Mouse (Mus musculus) C2C12 (cell line): Measurements from ENCODE around the gene Jmjd6. TPM values are rescaled to one million over a fixed set of nuclear protein-coding genes. Genes with fewer than 3 reads are reported as not detected.

ENCODE experiments used
- H3K27me3 ChIP-seq: one replicate; pipeline ENCODE4 v1.6.1; 2011; ENCODE audit not compliant: control insufficient read depth, insufficient read depth, insufficient read length
- H3K36me3 ChIP-seq: one replicate; pipeline ENCODE4 v1.6.1; 2011; ENCODE audit not compliant: control insufficient read depth, insufficient read depth
- H3K4me3 ChIP-seq: one replicate; pipeline ENCODE4 v1.5.1; 2011; ENCODE audit warnings: mild to moderate bottlenecking, control low read depth; ENCODE audit not compliant: poor library complexity, insufficient read depth, severe bottlenecking
- H3K79me2 ChIP-seq: one replicate; pipeline ENCODE4 v1.6.1; 2011; ENCODE audit not compliant: control insufficient read depth, insufficient read depth
- H3K79me3 ChIP-seq: one replicate; pipeline ENCODE4 v1.6.1; 2011; ENCODE audit warnings: low read depth, control low read depth
- H3ac ChIP-seq: one replicate; pipeline ENCODE3; 2011; ENCODE audit warnings: low read depth; ENCODE audit not compliant: control insufficient read depth, insufficient read length
- CEBPB ChIP-seq: IDR thresholded peaks from one replicate; pipeline ENCODE4 v1.6.1; 2011; ENCODE audit warnings: low read depth, mild to moderate bottlenecking, control low read depth, moderate library complexity
- CTCF ChIP-seq: IDR thresholded peaks from one replicate; pipeline ENCODE4 v1.5.1; 2011; ENCODE audit not compliant: control insufficient read depth, insufficient read depth, insufficient read length
- FOSL1 ChIP-seq: IDR thresholded peaks from one replicate; pipeline ENCODE4 v1.8.0; 2011; ENCODE audit warnings: mild to moderate bottlenecking, low read length; ENCODE audit not compliant: poor library complexity, insufficient read depth, severe bottlenecking
- MAX ChIP-seq: IDR thresholded peaks from one replicate; pipeline ENCODE4 v1.6.1; 2011; ENCODE audit warnings: mild to moderate bottlenecking, control low read depth
- MYOD1 ChIP-seq: IDR thresholded peaks from one replicate; pipeline ENCODE4 v1.6.1; 2011; ENCODE audit warnings: low read depth; ENCODE audit not compliant: control insufficient read depth, insufficient read length
- MYOG ChIP-seq: IDR thresholded peaks from one replicate; pipeline ENCODE4 v1.6.1; 2011; ENCODE audit not compliant: control insufficient read depth, insufficient read length; ENCODE audit errors: extremely low read depth
- USF1 ChIP-seq: IDR thresholded peaks from one replicate; pipeline ENCODE4 v1.6.1; 2011; ENCODE audit warnings: low read depth, mild to moderate bottlenecking, control low read depth, moderate library complexity
- polyA plus RNA-seq: library from polyadenylated mRNA; unstranded; fragments of >200 nt; fragmentation: generic; extraction: Trizol; gene quantifications from one replicate; pipeline ENCODE4 v1.2.1, GENCODE M21; 2012; ENCODE audit warnings: missing spikeins

Gene Jmjd6
- polyA plus RNA-seq, 1 experiment: 74.4 TPM

GRCm38 (mm10) chr11:116869223-116869622, 26.0 kb upstream of the Jmjd6 start:
- no peaks in the 10 kb centered on the region for H3K27me3 ChIP-seq
- peaks cover 32% of the 10 kb centered on the region for H3K36me3 ChIP-seq
- no peaks in the 10 kb centered on the region for H3K79me3 ChIP-seq
- H3K4me3 ChIP-seq: no peak overlapping the region
- no peak for TF ChIP-seq USF1
- TF ChIP-seq FOSL1: no peak
- no peak for TF ChIP-seq MAX
- TF ChIP-seq CTCF: no peak
- no peak for TF ChIP-seq MYOD1
- TF ChIP-seq CEBPB: no peak
- no peak for TF ChIP-seq MYOG
- H3ac ChIP-seq: no peak overlapping the region
- H3K79me2 ChIP-seq: no peaks in the 10 kb centered on the region

- no peaks in the 10 kb centered on the region for H3K79me2 ChIP-seq
- H3K4me3 ChIP-seq: no peak overlapping the region
- TF ChIP-seq MAX (no peak), FOSL1 (no peak), CEBPB (no peak), USF1 (no peak), MYOG (no peak), CTCF (no peak), MYOD1 (no peak)
- H3K79me3 ChIP-seq: no peaks in the 10 kb centered on the region
- no peak overlapping the region for H3ac ChIP-seq
- H3K36me3 ChIP-seq: peaks cover 28% of the 10 kb centered on the region
- H3K27me3 ChIP-seq: no peaks in the 10 kb centered on the region
Measured at GRCm38 (mm10) chr11:116868129-116868528, 24.9 kb upstream of the Jmjd6 start.

GRCm38 (mm10) chr11:116865945-116866585, 22.8 kb upstream of the Jmjd6 start:
- H3K36me3 ChIP-seq: peaks cover 38% of the 10 kb centered on the region
- no peak overlapping the region for H3K4me3 ChIP-seq
- no peaks in the 10 kb centered on the region for H3K79me2 ChIP-seq
- H3ac ChIP-seq: no peak overlapping the region
- H3K27me3 ChIP-seq: no peaks in the 10 kb centered on the region
- TF ChIP-seq CEBPB (no peak), FOSL1 (no peak), USF1 (no peak), MYOD1 (no peak), MYOG (no peak), CTCF (no peak), MAX (no peak)
- no peaks in the 10 kb centered on the region for H3K79me3 ChIP-seq

GRCm38 (mm10) chr11:116864444-116864843, 21.2 kb upstream of the Jmjd6 start:
- TF ChIP-seq CTCF: no peak
- TF ChIP-seq FOSL1: no peak
- TF ChIP-seq MAX: no peak
- TF ChIP-seq USF1: no peak
- TF ChIP-seq MYOG: no peak
- no peak for TF ChIP-seq CEBPB
- no peak for TF ChIP-seq MYOD1
- no peak overlapping the region for H3ac ChIP-seq
- H3K79me2 ChIP-seq: no peaks in the 10 kb centered on the region
- H3K27me3 ChIP-seq: no peaks in the 10 kb centered on the region
- no peaks in the 10 kb centered on the region for H3K79me3 ChIP-seq
- H3K4me3 ChIP-seq: no peak overlapping the region
- H3K36me3 ChIP-seq: peaks cover 52% of the 10 kb centered on the region

- Histone ChIP-seq H3K27me3 (no peaks in the 10 kb centered on the region), H3ac (no peak overlapping the region), H3K36me3 (peaks cover 52% of the 10 kb centered on the region), H3K79me3 (peaks cover 21% of the 10 kb centered on the region), H3K79me2 (peaks cover 44% of the 10 kb centered on the region), H3K4me3 (no peak overlapping the region)
- TF ChIP-seq CEBPB (no peak), CTCF (no peak), MYOD1 (no peak), MYOG (no peak), FOSL1 (no peak), MAX (no peak), USF1 (no peak)
Measured at GRCm38 (mm10) chr11:116857183-116857850, 14.1 kb upstream of the Jmjd6 start.
